Mouse (Mus musculus): ENCODE measurements around the gene Eif4g3.

- TF ChIP-seq POLR2A (IDR thresholded peaks at IDR 0.05; ENCODE audit: control insufficient read depth, extremely low read depth, insufficient read depth, low read length, poor library complexity), result no peak
- TF ChIP-seq CTCF (IDR thresholded peaks at IDR 0.05; ENCODE audit: borderline replicate concordance, control insufficient read depth, extremely low read depth, insufficient read depth, low read length, poor library complexity), result no peak
Measured at GRCm38 (mm10) chr4:138020231-138020630, 27.4 kb downstream of the Eif4g3 start.

All from thymus, adult 2 months (tissue).